Mouse (Mus musculus): ENCODE data around the gene Pdpk1.

The Pdpk1 gene

DNA sequence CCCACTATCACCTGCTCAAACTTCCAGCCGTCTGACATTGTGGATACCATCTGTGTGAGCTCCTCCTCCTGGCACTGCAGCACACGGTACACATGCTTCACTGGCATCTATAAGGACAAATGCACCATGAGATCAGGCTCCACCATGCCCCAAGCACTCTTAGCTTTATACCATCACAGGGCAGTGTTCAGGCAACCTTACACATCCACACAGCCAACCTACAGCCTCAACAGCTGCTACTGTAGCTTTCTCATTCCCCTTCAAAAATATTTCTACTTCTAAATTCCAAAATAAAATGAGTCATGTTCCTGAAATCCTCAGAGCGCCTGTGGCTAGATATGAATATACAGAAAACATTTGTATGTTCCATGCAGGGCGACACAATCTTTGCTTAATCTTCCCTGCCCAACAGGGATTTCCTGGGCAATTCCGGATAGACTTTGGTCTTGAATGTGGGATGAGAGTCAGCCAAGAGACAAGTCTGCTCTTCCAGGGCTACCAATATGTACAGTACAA, 92.9 kb downstream of the Pdpk1 start:
- in situ Hi-C loops (cut with MboI; ENCODE audit: low pct_unique_long_range_greater_than_20kb in 1 of 2, low sequenced_read_pairs in 2 of 2, unreplicated experiment in 1 of 2), result no loop called here

DNA sequence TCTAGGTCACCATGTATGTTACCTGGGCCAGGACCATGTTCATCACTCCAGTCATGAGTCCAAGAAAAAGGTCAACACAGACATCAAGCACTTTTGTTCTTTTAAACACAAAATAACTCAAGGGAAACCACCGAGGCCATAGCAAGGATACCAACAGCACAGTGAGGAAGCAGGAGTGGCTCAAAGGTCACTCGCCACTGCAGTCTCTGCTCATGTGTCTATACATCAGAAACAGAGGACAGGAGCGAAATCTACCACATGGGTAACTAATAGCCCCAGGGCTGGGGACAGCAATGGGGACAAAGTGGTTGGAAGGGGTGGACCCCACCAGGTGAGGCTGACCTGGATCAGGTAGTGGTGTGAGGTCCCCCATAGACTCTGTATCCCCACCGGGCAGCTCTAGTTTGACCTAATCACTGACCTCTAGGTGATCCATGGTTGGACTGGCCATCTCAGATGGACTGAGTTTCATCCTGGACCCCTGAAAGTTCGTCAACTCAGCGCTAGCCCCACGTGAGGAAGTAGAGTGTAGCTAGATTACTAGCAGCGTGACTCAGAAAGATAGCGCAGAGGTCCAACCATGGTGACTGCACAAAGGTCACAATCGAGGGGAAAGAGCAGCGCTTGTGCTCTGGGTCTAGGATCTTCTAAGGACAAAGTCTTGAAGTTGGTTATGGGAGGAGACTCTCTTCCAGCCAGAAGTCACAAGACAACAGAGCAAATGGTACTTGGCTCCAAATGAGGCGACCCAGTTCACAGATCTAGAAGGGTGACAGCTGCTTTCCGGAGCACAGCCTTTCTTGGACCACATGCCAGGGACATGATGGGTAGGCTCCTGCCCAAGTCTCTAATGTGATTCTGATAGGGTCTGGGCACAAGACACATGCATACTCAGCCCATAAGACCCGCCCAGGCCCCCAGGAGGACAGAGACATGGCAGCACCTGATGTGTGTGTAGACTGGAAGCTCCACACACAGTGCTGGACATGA, 93.8 kb downstream of the Pdpk1 start:
- in situ Hi-C loops (cut with MboI; ENCODE audit: low pct_unique_long_range_greater_than_20kb in 1 of 2, low sequenced_read_pairs in 2 of 2, unreplicated experiment in 1 of 2), result no loop called here

DNA sequence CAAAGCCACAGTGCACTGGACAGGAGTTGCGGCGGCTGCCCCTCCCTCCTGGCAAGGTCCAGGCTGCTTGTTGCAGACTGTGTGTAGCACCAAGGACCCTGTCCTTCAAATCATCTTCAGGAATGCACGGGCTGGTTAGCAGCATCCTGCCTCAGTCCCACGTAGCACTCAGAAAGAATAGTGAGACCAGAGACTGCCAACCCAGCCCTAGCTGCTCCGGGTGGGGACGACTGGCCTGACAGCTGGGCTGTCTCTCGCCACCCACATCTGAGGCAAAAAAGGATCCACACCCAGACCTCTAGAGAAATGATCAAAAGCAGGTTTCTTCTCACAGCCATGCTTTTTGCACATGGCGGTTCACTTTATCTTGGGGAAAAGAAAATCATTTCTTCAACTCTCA, 101.7 kb downstream of the Pdpk1 start:
- in situ Hi-C loops (cut with MboI; ENCODE audit: low pct_unique_long_range_greater_than_20kb in 1 of 2, low sequenced_read_pairs in 2 of 2, unreplicated experiment in 1 of 2), result no loop called here

DNA sequence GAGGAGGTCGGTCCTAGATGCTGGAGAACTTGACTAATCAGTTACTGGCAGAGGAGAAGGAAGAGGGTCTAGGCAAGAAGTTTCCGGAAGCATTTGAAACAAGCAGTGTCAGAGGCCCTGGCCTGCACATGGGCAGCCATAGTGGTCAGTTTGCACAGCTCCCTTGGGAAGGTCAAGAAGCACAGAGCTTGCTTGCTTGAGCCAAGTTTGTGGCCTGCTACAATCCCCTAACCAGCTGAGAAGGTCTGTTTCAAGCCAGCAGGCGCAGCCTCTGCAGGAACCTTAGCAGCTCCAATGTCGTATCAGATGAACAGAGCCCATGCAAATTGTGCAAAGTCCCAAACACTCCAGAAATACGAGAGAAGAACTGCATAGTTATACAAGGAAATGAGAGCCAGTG, 102.7 kb downstream of the Pdpk1 start:
- in situ Hi-C loops (cut with MboI; ENCODE audit: low pct_unique_long_range_greater_than_20kb in 1 of 2, low sequenced_read_pairs in 2 of 2, unreplicated experiment in 1 of 2), result no loop called here

DNA sequence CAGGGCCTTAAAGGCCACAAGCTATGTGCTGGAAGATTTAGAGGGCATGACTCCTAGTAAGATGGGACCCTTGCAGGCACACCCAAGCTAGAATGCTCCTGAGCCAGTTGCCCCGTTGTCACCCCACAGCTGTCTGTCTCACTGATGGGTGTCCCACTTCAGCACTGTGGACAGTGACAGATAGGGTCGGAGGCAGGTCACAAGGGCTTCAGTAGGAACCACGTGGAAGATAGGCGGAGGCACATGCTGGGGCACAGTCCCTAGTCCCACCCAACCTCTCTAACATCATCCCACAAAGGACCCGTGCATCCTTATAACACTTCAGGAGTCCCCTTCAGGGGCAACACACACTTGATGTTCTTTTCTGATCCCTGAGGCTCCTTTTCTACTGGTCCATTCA, 104.7 kb downstream of the Pdpk1 start:
- in situ Hi-C loops (cut with MboI; ENCODE audit: low pct_unique_long_range_greater_than_20kb in 1 of 2, low sequenced_read_pairs in 2 of 2, unreplicated experiment in 1 of 2), result no loop called here

DNA sequence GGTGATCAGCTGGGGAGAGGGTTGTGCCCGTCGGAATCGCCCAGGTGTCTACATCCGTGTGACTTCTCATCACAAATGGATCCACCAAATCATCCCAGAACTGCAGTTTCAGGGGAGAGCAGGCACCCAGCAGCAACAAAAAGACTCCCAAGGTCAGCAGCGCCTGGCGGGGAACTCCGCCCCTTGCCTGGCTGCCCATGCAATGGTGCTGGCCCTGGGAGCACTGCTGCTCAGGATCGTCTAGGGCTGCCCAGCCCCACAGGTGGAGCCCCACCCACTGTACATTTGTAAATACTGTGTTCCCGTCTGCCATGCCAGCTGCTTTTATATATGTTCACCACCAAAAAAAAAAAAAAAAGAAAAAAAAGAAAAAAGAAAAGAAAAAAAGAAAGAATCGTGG, 105.1 kb downstream of the Pdpk1 start:
- in situ Hi-C loops (cut with MboI; ENCODE audit: low pct_unique_long_range_greater_than_20kb in 1 of 2, low sequenced_read_pairs in 2 of 2, unreplicated experiment in 1 of 2), result no loop called here

DNA sequence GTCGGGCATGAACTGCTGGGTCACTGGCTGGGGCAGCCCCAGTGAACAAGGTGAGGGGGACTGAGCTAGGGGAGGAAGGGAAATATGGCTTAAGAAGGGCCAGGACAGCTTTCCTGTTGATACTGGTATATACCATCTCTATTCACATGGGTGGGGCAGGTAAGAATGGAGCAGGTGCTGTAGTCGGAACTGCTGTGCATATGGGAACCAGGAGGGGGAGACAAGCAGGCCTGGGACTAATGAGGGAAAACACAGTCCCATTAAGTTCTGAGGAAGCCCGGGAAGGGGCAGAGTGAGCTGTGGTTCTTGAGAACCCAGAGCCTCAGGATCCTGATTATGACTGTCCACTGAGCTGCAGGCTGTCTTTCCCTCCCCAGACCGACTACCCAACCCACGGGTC, 106.2 kb downstream of the Pdpk1 start:
- in situ Hi-C loops (cut with MboI; ENCODE audit: low pct_unique_long_range_greater_than_20kb in 1 of 2, low sequenced_read_pairs in 2 of 2, unreplicated experiment in 1 of 2), result no loop called here

DNA sequence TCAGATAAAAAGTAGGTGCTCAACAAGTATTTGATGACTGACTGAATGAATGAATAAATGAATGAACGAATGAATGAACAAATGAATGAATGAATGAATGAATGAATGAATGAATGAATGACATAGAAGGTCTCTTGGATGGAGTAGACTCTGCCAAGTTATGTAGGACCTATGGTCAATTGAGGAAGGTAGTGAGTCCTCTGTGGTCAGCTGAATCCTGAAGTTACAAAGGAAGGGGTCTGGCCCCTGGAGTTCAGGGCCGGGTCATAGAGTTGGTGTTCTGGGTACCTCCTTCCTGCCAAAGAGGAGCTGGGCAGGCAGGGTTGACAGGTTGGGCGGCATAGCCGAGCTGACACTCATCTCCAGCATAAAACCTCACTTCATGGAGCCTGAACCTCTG, 112.9 kb downstream of the Pdpk1 start, which contains the start of gene Prss27:
Prss27 (plus strand) TSS at position 301 of the 400 bp plus-strand sequence.
- in situ Hi-C loops (cut with MboI; ENCODE audit: low pct_unique_long_range_greater_than_20kb in 1 of 2, low sequenced_read_pairs in 2 of 2, unreplicated experiment in 1 of 2), result no loop called here

DNA sequence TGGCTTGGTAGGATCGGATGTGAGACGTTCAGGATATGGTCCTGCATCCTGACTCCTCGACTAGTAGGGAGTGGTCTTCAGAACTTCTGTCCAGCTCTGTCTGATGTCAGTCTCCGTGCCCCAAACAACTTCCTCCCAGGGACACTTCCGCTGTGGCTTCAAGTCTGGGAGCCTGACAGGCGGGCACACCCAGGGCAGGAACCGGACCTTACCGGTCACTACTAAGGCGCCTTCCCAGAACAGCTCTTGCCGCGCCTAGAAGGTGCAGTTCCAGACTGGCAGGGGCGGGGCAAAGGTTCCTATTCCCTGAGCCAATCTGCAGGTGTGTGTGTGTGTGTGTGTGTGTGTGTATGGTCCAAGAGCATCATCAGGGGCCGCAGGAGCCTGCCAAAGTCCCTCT, 113.4 kb downstream of the Pdpk1 start:
- in situ Hi-C loops (cut with MboI; ENCODE audit: low pct_unique_long_range_greater_than_20kb in 1 of 2, low sequenced_read_pairs in 2 of 2, unreplicated experiment in 1 of 2), result no loop called here

DNA sequence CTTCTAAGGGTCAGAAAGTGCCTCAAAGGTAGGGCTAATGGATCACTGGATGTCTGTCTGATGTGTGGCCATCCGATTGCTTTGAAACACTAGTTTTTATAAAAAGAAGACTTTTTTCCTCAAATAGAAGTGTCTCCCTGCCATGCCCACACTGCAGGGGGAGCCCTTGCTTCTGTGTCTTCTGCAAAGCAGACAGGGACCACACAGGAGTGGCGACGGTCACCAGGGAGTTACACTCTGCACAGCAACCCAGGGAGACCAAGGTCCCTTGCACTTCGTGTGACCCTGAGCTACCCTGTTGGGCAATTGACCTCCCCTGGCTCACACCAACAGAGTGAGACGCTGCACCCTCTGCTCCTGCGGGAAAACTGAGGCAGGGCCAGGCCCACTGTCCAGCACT, 113.8 kb downstream of the Pdpk1 start:
- in situ Hi-C loops (cut with MboI; ENCODE audit: low pct_unique_long_range_greater_than_20kb in 1 of 2, low sequenced_read_pairs in 2 of 2, unreplicated experiment in 1 of 2), result no loop called here

DNA sequence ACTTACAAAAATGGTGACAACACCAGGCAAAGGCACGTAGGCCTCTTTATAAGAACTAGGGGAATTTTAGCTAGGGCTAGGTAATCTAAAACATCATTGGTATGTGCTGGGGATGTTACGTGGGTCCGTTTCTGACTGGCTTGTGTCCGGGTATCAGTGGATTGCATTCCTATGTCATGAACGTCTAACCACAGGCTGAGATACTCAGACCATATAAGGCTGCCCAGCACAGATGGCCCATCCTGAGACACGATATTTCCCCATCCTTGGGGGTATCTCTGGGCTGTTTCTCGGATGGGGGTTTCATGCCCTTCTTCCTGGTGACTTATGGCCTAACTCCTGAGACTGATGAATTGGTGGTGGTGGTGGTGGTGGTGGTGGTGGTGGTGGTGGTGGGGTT, 115.6 kb downstream of the Pdpk1 start:
- in situ Hi-C loops (cut with MboI; ENCODE audit: low pct_unique_long_range_greater_than_20kb in 1 of 2, low sequenced_read_pairs in 2 of 2, unreplicated experiment in 1 of 2), result no loop called here

DNA sequence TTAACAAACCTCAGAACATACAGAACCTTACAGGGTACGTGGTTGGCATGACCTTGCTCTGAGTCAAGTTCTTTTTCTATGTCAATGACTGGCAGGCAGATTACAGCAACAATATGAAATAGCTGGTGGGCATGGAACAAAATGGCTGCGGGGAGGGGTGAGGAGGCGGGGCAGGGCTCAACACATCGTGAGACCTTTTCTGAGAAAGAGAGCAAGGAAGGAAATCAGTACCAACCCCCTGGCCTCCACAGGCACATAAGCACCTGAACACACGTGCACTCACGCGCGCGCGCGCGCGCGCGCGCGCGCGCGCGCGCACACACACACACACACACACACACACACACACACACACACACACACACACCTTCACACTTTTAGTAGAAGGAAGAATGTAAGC, 120.2 kb downstream of the Pdpk1 start:
- in situ Hi-C loops (cut with MboI; ENCODE audit: low pct_unique_long_range_greater_than_20kb in 1 of 2, low sequenced_read_pairs in 2 of 2, unreplicated experiment in 1 of 2), result no loop called here

DNA sequence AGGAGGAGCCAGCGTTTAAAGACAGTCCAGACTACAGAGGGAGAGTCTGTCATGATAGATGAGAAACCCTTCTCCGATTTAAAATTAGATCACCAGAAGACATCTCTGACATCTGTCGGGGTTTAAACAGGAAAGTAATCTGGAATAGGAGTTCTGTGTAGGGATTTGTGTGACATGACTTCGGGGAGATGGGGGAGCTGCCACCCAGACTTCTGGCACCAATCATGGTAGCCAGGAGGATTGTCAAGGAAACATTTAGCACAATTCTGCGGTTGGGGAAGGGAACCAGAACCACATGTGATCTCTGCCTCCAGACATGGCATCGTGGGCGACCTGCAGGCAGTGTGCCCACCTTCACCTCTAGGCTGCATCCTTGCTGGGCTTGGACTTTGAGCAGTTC, 121.2 kb downstream of the Pdpk1 start:
- in situ Hi-C loops (cut with MboI; ENCODE audit: low pct_unique_long_range_greater_than_20kb in 1 of 2, low sequenced_read_pairs in 2 of 2, unreplicated experiment in 1 of 2), result no loop called here

Data from mouse embryonic stem cell (cell line).